Mouse (Mus musculus): ENCODE measurements around the gene Prkrip1.
"Not testable (repeated sequence)": the region's sequence is repeated elsewhere in the genome, so short reads cannot be mapped to it uniquely, and the experiment has no call there.

The Prkrip1 gene

DNA sequence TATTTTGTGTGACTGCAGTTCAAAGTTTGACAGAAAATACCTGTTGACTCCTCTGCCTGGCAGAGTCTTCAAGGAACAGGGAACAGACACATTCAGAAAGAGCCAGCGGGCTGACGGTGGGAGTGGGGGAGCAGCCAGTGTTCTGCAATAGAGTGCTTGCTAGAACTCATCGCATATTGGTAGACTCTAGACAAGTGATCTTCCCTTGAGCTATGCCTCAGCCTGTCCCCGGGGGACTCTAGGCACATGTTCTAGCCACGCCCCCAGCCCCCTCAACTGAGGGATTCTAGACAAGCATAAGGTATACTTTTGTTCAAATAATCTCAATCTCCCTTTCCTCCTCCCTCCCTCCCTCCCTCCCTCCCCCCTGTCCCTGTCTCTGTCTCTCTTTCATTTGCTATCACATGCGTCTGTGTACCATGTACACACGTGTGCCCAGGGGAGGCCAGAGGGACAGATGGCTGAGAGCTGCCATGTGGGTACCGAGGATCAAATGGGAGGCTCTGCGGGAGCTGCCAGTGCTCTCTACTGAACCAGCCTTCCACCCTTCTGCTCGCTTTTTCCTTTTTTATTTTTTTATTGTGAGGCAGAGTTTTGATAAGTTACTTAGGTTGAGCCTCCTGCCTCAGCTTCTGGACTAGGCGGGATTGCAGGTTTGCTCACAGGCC is 34.8 kb downstream of the Prkrip1 start:
- DNase-seq (ENCODE audit: low spot score), result no peak

DNA sequence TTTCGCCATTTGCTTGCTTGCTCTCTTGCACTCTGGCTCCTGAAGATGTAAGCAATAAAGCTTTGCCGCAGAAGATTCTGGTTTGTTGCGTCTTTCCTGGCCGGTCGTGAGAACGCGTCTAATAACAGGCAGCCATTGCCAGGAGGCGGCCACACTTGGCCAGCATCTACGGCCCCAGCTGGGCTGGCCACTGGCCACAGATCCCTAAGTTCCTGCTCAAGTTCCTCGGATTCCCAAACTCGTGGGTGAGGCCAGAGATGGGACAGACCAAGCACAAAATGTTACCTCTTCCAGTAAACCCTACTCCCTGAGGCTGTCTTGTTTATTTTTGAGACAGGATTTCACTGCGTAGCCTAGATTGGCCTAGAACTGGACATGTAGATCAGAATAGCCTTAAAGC is 38.7 kb downstream of the Prkrip1 start:
- DNase-seq (ENCODE audit: low spot score), result not testable (repeated sequence)

DNA sequence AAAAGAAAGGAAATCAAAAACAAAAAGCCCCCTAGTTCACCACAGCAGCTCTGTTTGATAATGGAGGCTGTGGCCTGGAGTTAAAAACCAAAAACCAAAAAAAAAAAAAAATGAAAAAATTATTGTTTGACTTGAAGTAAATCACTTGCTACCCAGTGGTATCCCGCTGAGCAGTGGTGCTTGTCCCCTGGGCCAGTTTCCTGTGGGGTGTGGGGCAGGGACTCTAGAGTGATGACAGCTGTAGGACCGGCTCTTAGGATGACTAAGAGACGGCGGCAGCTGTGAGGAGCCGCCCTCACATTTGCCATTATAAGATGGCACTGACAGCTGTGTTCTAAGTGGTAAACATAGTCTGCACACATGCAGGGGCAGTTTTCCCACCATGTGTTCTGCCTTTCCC is 43.4 kb downstream of the Prkrip1 start:
- no peak for DNase-seq (ENCODE audit: low spot score)

DNA sequence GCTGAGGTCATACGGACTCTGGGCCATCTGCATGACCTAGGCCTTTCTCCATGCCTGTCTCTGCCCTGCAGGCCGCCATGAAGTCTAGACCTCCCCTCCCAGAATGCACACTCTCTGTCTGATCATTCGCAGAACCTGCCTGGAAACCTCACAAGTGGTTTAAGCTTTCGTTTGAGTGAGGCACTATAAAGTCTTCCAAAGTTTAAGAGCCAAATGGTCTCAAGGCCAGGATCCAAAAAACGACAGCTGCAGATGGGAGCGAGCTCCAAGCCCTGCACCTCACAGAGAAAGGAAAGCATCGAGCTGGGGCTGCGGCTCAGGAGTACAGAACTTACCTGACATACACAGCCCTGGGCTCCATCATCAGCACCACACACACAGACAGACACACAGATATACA is 46.4 kb downstream of the Prkrip1 start:
- DNase-seq (ENCODE audit: low spot score), result no peak

DNA sequence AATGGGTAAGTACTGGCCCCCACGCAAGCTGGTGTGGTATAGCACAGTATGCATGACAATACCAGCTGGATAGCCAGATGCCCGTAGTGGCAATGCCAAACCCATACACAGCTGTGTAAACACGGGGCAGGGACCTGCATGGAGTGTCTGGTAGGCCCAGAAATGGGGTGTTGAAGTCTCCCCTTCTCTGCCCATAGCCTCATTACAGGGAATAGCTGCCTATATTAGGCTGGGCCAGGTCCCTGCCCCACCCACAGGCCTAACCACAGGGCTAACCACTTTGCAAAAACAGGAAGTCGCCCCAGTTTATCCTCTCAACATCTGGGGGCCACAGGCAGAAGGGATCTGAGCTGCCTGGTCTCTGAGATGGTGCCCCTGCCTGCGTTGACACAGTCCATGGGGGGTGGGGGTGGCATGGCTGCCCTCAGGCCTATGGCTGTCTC is 49.6 kb downstream of the Prkrip1 start:
- peak; percentile 47 for DNase-seq (ENCODE audit: low spot score)

DNA sequence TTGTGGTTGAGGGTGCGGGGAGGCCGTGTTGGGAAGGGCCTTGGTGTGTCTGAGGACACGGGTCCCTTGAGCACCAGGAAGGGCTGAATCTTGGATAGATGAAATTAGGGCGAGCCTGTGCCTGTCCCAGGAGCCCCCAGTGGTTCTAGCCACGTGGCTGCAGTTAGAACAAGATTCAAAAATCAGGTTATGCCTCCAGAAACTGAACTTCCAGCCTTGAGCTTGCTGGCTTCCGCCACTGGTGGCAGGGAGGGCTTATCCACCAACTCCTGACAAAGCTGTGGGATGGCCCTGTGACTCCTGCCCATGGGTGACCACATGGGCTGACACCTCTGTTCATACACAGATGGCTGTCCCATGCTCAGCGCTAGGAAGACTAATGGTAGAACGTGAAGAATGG is 51.1 kb downstream of the Prkrip1 start:
- no peak for DNase-seq (ENCODE audit: low spot score)

DNA sequence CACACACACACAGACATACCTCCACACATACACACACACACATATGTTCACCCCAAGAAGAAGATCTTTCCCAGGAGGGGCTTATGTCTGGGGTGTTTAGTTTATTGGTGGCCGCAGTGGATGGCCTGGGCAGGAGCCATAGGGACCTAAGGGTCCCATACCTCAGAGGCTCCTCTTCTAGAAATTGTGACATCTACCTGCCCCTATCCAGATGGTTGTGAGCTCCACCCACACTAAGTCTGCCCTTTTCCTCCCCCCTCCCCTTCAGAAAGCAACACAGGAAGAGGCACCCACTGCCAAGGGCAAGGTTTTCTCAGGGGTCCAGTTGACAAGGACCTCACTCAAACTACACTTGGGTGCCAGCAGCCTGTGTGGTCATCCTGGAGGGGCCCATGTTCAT is 51.8 kb downstream of the Prkrip1 start:
- DNase-seq (ENCODE audit: low spot score), result no peak

DNA sequence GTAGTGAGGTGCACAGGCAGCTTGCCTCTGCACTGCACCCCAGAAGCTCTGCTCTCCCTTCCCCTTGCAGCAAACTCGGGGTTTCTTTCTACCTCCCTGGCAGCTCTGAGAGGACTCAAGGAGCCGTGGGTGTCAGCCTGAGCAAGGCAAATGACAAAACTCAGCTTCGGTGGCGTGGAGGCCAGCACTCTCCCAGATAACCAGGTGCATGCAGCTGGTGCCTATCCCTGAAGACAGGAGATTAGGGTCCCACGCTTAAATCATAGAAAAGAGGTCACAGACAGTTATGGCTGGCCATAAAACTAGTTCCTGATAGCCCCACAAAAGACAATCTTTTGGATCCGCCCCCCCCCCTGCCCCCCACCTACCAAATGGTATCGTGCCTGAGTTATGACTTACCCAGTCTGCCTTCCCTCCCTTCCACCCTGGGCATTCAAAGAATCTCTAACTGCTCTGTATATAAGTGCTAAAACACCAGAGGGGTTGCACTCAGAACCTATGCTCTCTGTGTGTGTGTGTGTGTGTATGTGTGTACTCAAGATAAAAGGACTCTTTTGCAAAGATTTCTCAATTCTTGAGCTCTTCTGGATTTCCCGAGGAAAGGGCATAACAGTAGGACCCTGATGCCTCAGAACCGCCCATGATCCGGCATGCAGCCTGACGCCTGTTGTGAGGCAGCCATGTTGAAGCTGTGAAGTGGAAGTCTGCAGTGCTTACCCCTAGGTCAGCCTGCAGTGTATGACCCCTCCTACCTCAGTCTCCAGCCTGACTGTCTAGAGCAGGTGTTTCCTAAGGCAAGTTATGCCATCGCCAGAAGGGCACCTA is 53.9 kb downstream of the Prkrip1 start:
- DNase-seq (ENCODE audit: low spot score), result no peak

DNA sequence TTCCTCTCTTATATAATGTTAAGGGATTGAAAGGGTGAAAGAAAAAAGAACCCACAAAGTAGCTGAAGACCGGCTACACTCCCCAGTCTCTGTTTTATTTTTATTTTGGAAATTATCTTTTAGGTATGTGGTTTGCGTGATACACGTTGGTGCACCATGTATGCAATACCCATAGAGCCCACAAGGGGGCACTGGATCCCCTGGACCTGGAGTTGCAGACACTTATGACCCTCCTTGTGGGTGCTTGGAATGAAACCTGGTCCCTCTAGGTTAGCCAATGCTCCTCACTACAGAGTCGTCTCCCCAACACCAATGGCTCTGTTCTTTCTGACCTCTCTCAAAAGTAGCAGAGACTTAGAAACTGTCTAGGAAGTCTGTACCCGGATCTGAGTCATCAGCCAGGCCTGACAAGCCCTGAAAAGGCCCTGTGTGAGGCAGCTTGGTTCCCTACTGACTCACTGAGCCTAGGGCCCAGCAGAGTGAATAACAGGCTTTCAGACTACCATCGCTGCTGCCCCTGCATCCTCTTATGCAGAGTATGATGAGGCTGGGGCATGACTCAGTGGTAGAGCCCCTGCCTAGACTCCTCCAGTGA is 55.5 kb downstream of the Prkrip1 start:
- no peak for DNase-seq (ENCODE audit: low spot score)

DNA sequence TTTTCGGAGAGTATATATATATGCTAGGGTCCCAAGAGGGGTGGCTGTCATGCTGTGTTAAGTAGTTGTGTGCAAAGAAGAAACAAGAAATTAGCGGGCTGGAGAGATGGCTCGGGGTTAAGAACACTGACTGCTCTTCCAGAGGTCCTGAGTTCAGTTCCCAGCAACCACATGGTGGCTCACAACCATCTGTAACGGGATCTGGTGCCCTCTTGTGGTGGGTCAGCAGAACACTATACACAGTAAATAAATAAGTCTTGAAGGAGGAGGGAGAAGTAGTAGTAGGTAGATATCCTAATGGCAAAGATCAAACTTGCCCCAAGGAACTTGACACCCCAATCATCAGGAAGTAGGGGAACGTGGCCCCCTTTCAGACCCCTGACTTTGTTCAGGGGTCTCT is 56.0 kb downstream of the Prkrip1 start:
- no peak for DNase-seq (ENCODE audit: low spot score)

DNA sequence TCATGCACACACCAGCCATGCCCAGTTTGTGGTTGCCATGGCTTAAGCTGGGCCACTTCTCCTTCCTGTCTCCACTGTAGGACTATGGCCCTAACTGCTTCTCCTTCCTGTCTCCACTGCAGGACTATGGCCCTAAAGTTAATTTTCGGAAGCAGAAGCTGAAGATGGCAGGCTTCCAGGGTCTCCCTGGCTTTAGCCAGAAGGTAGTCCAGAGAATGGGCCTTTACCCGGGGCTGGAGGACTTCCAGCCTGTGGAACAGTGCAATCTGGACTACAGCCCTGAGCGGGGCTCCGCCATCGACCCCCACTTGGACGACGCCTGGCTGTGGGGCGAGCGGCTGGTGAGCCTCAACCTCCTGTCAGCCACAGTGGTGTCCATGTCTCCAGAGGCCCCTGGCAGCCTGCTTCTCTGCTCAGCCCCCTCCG is 58.7 kb downstream of the Prkrip1 start:
- DNase-seq (ENCODE audit: low spot score), result peak; percentile 35

DNA sequence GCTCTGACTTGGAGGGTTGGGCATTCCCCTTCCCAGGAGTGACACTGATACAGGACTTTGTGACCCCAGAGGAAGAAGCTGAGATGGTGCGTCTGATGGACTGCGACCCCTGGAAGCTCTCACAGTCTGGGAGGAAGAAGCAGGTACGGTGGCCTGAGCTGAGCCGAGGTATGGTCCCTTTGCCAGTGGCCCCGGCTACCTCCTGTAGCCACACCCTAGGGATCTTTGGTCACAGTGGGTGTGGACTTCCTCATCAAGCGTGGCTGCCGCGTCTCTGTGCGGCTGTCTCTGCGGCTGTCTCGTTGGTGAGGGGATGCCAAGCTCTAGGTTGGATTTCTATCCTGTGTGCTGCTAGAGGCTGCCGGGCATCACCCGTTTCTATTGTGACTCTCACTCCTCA is 59.4 kb downstream of the Prkrip1 start:
- DNase-seq (ENCODE audit: low spot score), result no peak

DNA sequence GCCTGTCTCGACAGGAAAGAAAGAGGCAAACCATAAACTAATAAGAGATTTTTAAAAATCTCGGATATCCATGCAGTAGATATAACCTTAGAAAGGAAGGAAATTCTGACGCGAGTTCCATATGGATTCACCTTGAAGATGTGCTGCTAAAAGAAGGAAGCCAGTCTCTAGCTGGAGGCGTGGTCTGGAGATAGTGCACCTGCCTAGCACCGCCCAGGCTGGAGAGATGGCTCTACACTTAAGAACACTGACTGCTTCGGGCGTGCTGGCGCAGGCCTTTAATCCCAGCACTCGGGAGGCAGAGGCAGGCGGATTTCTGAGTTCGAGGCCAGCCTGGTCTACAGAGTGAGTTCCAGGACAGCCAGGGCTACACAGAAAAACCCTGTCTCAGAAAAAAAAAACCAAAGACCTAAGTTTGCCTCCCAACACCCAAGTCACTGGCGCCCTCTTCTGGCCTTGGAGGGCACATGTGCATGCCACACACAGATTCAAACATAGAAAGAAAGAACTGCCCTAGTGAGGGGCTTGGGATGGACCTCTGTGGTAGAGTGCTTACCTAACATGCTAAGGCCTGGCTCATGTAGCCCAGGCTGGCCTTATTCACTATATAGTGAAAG is 61.0 kb downstream of the Prkrip1 start:
- peak; percentile 79 for DNase-seq (ENCODE audit: low spot score)

DNA sequence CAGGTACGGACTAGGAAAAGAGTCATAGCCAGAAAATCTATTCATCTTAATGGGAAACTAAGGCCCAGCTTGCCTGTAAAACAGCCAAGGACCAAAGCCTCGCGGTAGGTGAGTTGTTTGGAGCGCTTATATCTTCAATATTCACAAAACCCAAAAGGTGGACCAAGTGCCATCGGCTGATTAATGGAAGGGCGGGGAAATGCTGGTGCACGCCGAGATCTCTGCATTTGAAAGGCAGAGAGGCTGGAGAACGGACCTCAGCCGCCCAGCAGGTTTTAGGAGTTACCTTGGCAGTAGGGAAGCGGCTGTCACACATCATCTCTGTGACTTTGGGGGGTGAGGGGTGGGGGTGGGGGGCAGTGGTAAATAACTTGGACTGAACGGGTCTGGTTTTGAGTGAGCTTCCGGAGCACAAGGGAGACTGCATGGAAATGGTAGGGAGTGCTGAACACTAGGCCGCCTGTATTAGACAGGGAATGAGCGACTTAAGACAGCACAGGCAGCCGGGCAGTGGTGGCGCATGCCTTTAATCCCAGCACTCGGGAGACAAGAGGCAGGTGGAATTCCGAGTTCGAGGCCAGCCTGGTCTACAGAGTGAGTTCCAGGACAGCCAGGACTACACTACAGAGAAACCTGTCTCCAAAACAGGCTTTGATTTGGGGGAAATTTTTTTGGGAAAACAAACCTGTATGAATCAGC is 62.3 kb downstream of the Prkrip1 start:
- peak; percentile 93 for DNase-seq (ENCODE audit: low spot score)

DNA sequence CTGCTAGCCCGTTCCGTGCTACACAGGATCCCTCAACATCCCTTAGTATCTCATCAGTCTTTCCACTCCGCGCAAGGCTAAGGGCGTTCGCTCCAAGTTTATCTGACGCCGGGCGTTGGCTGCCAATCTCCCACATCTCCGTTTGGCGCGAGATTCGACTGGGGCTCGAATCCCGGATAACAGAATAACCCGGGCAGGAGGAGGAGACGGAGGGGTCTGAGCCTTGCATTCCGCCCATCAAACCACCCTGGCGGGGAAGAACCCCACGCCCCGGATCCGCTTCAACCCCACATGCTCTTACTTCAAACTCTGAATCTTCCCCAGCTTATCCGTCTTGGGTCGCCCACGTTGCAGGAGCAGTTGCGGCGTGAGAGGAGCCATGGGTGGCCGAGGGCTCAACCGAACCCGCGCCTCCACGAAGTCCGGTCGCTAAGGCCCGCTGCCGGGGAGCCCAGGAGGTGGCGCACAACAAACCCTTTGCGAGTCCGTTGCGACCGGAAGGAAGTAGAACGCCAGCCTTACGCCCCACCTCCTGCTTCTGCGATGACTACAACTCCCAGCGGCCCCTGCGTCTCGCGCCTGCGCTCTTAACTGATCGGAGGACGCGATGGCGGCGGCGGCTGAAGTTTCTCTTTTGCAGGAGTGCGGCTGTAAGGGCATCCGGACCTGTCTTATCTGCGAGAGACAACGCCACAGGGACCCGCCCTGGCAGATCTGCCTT is 63.0 kb downstream of the Prkrip1 start, which contains the start of the genes Lrwd1 and Alkbh4:
TSS of gene Lrwd1 (minus strand) at position 504 of the 721 bp plus-strand sequence.
TSS of gene Alkbh4 (plus strand) at position 576 of the 721 bp plus-strand sequence.
- peak; percentile 99 for DNase-seq (ENCODE audit: low spot score)

All from MN1 (cell line).